Mouse (Mus musculus) kidney, adult 8-10 months (tissue): ENCODE measurements around the gene Gm10662.
"Not testable (repeated sequence)": the region's sequence is repeated elsewhere in the genome, so short reads cannot be mapped to it uniquely, and the experiment has no call there.

Experiments used
- DNase-seq, 2 experiments: peaks; one replicate each; pipeline ENCODE4 v3.0.0; 2022

Gm10662 gene

DNA sequence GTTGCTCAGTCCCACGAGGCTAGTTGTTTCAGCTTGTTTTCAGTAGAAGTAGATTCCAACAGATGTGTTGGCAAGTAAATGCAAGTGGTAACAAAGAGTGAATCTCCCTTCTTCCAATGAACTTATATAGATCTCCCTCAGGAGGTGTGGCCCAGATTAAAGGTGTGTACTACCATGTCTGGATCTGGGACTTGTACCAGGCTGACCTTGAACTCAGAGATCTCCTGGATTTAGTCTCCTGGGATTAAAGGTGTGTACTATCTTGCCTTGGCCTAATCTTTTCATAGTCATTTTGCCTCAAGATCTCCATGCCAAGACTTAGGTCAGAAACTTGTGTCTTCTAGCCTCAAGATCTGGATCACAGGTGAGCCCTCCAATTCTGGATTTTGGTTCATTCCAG, at the start of gene Gm10662:
Gene Gm10662, minus strand, starts transcription at position 101 of the 400 bp plus-strand sequence.
- DNase-seq: not testable (repeated sequence)

DNA sequence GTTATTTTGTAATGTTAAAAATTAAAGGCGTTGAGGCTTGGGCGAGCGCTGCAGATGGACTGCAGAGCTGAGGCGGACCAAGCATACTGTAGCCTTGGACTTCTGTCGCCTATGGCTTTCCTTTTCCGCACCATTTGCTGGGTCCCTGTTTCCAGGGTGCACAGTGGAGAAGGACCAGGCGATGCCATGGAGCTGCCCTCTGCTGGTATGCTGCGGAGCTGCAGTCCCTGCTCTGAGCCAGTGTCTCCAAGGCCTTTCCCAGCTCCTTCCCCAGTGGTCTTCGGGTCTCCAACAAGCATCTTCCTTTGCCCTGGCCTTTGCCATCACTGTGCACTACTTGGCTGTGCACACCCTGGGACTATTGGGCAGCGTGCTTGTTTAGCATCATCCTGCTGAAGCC, 19.2 kb upstream of the Gm10662 start:
- DNase-seq: not testable (repeated sequence)
